Mouse (Mus musculus): Measurements from ENCODE around the gene Spock1.

GRCm38 (mm10) chr13:57867586-57867985 is 40.5 kb downstream of the Spock1 start:
- TF ChIP-seq CTCF (IDR thresholded peaks at IDR 0.05; ENCODE audit: low read depth): no peak
- TF ChIP-seq EP300 (optimal IDR thresholded peaks at IDR 0.05): no peak

Measured in stomach, postnatal 0 days (tissue).